Mouse (Mus musculus) liver, adult 2 months (tissue): Measurements from ENCODE around the gene Cavin1.

ENCODE experiments used
- CTCF ChIP-seq: fragments of 200-500 bp; IDR thresholded peaks from 2 replicates; pipeline ENCODE4 v1.5.1; 2011; ENCODE audit warnings: low read depth, low read length, control low read depth
- POLR2A ChIP-seq: fragments of 200-500 bp; IDR thresholded peaks from 2 replicates; pipeline ENCODE4 v1.6.1; 2011; ENCODE audit warnings: low read length, control low read depth; ENCODE audit not compliant: insufficient read depth; ENCODE audit errors: extremely low read depth

DNA sequence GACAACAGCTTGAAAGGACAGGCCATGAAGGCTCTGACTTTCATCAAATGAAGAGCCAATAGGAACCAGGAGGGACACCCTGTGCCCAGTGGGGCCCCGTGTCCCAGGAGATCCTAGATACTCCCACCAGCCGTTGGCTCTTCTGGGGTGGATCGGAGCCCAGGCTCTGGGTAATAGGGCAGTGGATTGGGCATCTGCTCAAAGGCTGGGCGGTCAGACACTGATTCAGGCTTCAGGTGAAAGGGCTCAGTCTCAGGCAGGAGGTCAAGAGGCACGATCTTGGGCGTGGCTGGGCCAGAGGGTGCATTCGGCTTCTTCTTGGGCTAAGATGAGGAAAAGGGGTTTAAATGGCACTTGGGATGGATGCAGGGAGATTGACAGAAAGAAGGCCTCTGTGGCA lies 6.5 kb downstream of the Cavin1 start:
- TF ChIP-seq CTCF (no peak), POLR2A (no peak)
